Mouse (Mus musculus) G1E (cell line): ENCODE results near the gene Tlr13. TPM values are rescaled to one million over a fixed set of nuclear protein-coding genes. Genes with fewer than 3 reads are reported as not detected.

Experiments used
- ATAC-seq: 2 replicates; pipeline ENCODE4 v1.8.0; 2016; ENCODE audit warnings: mild to moderate bottlenecking; ENCODE audit not compliant: insufficient number of reproducible peaks, poor library complexity, low FRiP score, severe bottlenecking; ENCODE audit errors: extremely low read depth
- DNase-seq: peaks from one replicate; pipeline ENCODE4 v3.0.0; 2012; ENCODE audit warnings: low spot score
- H3K27me3 ChIP-seq: 2 replicates; pipeline ENCODE4 v1.6.1; 2012; ENCODE audit warnings: mild to moderate bottlenecking, low read length, inconsistent platforms; ENCODE audit not compliant: insufficient read depth
- H3K36me3 ChIP-seq: replicated peaks from 2 replicates; pipeline ENCODE3; 2012; ENCODE audit warnings: mild to moderate bottlenecking, inconsistent platforms
- H3K4me1 ChIP-seq: 2 replicates; pipeline ENCODE4 v1.6.1; 2012; ENCODE audit warnings: low read depth, low read length, inconsistent platforms, mixed read lengths; ENCODE audit not compliant: insufficient read depth
- H3K4me3 ChIP-seq: 2 replicates; pipeline ENCODE4 v1.5.1; 2012; ENCODE audit warnings: low read depth, mild to moderate bottlenecking, inconsistent platforms, low read length, moderate library complexity, mixed read lengths
- H3K9me3 ChIP-seq: replicated peaks from 2 replicates; pipeline ENCODE4 v1.6.1; 2012; ENCODE audit warnings: inconsistent platforms
- CTCF ChIP-seq: IDR thresholded peaks from 2 replicates; pipeline ENCODE4 v1.5.1; 2012; ENCODE audit warnings: low read depth, low read length, inconsistent platforms, mixed read lengths
- GATA1 ChIP-seq: IDR thresholded peaks from 2 replicates; pipeline ENCODE4 v1.6.1; 2012; ENCODE audit warnings: borderline replicate concordance, low read length, inconsistent platforms, mixed read lengths
- GATA2 ChIP-seq: IDR thresholded peaks from 2 replicates; pipeline ENCODE4 v1.6.1; 2012; ENCODE audit warnings: low read depth, low read length, inconsistent platforms, borderline replicate concordance
- POLR2AphosphoS5 ChIP-seq: IDR thresholded peaks from 2 replicates; pipeline ENCODE4 v1.6.1; 2012; ENCODE audit warnings: low read depth, low read length, inconsistent platforms; ENCODE audit not compliant: insufficient replicate concordance
- TAL1 ChIP-seq: conservative IDR thresholded peaks from 2 replicates; pipeline ENCODE4 v1.6.1; 2012; ENCODE audit warnings: low read depth, low read length, inconsistent platforms, mixed read lengths
- polyA plus RNA-seq: library from polyadenylated mRNA; stranded (reverse); fragments of >175 nt; gene quantifications from 2 replicates; pipeline ENCODE4 v1.2.3, GENCODE M21; 2012
- total RNA-seq, 2 experiments: library from RNA; stranded (forward) in 1 of 2; stranded (reverse) in 1 of 2; fragments of 200-1000 nt in 1 of 2; fragments of >200 nt in 1 of 2; fragmentation: Nextera tagmentation in 1 of 2; gene quantifications; 2 replicates each; pipeline ENCODE4 v1.2.3; 2014 to 2017

Gene Tlr13
- total and polyA plus RNA-seq, 3 experiments = 0.11 TPM; not detected in 2

GRCm38 (mm10) chrX:106129877-106130276, 13.1 kb upstream of the Tlr13 start:
- no peaks in the 10 kb centered on the region for H3K27me3 ChIP-seq
- ATAC-seq = no peak
- H3K9me3 ChIP-seq = no peaks in the 10 kb centered on the region
- H3K4me1 ChIP-seq = peaks cover 2% of the 10 kb centered on the region; the same call in 1 of the 2 replicates
- peaks cover 19% of the 10 kb centered on the region for H3K36me3 ChIP-seq
- no peak for DNase-seq
- TF ChIP-seq TAL1 = no peak
- no peak for TF ChIP-seq CTCF
- no peak for TF ChIP-seq GATA1
- TF ChIP-seq POLR2AphosphoS5 = no peak
- TF ChIP-seq GATA2 = no peak
- no peak overlapping the region for H3K4me3 ChIP-seq

GRCm38 (mm10) chrX:106134916-106135315, 8.1 kb upstream of the Tlr13 start:
- Histone ChIP-seq H3K36me3 (no peaks in the 10 kb centered on the region), H3K27me3 (no peaks in the 10 kb centered on the region), H3K4me1 (peaks cover 15% of the 10 kb centered on the region), H3K4me3 (no peak overlapping the region), H3K9me3 (no peaks in the 10 kb centered on the region)
- DNase-seq = no peak
- no peak for ATAC-seq
- TF ChIP-seq POLR2AphosphoS5 = no peak
- no peak for TF ChIP-seq GATA1
- no peak for TF ChIP-seq TAL1
- no peak for TF ChIP-seq CTCF
- TF ChIP-seq GATA2 = no peak

- Histone ChIP-seq H3K36me3 (no peaks in the 10 kb centered on the region), H3K4me1 (peaks cover 15% of the 10 kb centered on the region), H3K9me3 (no peaks in the 10 kb centered on the region), H3K27me3 (no peaks in the 10 kb centered on the region), H3K4me3 (no peak overlapping the region)
- DNase-seq (no peak), ATAC-seq (no peak)
- TF ChIP-seq GATA1 = no peak
- no peak for TF ChIP-seq CTCF
- TF ChIP-seq POLR2AphosphoS5 = no peak
- TF ChIP-seq TAL1 = no peak
- no peak for TF ChIP-seq GATA2
These were observed 7.5 kb upstream of the Tlr13 start for GRCm38 (mm10) chrX:106135484-106135883.

- no peaks in the 10 kb centered on the region for H3K36me3 ChIP-seq
- ATAC-seq (peak; percentile 63), DNase-seq (no peak)
- H3K9me3 ChIP-seq = no peaks in the 10 kb centered on the region
- peaks cover 15% of the 10 kb centered on the region for H3K4me1 ChIP-seq
- no peaks in the 10 kb centered on the region for H3K27me3 ChIP-seq
- TF ChIP-seq GATA2 (no peak), CTCF (no peak), TAL1 (no peak), POLR2AphosphoS5 (no peak), GATA1 (no peak)
- no peak overlapping the region; the same call in 1 of the 2 replicates for H3K4me3 ChIP-seq
These were observed 7.0 kb upstream of the Tlr13 start for GRCm38 (mm10) chrX:106135916-106136575.

- Histone ChIP-seq H3K4me3 (no peak overlapping the region), H3K4me1 (peaks cover 15% of the 10 kb centered on the region), H3K27me3 (no peaks in the 10 kb centered on the region), H3K9me3 (no peaks in the 10 kb centered on the region), H3K36me3 (no peaks in the 10 kb centered on the region)
- TF ChIP-seq TAL1 (no peak), GATA2 (no peak), CTCF (no peak), POLR2AphosphoS5 (no peak), GATA1 (no peak)
- ATAC-seq = no peak
- no peak for DNase-seq
These were observed 3.5 kb upstream of the Tlr13 start for GRCm38 (mm10) chrX:106139309-106140070.

DNA sequence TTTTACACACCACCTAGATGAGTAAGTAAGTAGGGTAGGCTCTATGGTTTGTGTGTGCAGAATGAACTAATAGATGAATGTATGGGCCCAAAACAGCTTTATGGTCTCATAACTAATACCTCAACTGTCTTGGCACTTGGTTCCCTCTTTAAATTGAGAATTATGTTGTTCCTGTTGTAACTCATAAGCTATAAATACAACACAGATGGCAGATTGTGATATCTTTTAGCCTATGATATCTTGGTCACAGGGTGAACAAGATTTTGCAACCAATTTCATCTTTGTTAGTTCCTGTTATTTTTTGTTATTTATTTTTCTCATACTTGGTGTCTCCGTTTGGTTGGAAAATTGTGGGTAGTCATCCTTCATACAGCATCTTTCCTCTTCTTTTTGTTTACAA, 5.2 kb downstream of the Tlr13 start:
- Histone ChIP-seq H3K27me3 (no peaks in the 10 kb centered on the region), H3K9me3 (no peaks in the 10 kb centered on the region), H3K36me3 (no peaks in the 10 kb centered on the region), H3K4me1 (peaks cover 38% of the 10 kb centered on the region), H3K4me3 (no peak overlapping the region)
- DNase-seq (no peak), ATAC-seq (no peak)
- no peak for TF ChIP-seq POLR2AphosphoS5
- TF ChIP-seq GATA1 = no peak
- TF ChIP-seq GATA2 = no peak
- no peak for TF ChIP-seq CTCF
- no peak for TF ChIP-seq TAL1
